Mouse (Mus musculus) olfactory bulb, adult 2 months (tissue): ENCODE measurements around the gene Otx2.

ENCODE experiments used
- CTCF ChIP-seq: fragments of 200-500 bp; IDR thresholded peaks from 2 replicates; pipeline ENCODE4 v1.5.1; 2012; ENCODE audit warnings: low read depth, mild to moderate bottlenecking, low read length, moderate library complexity; ENCODE audit not compliant: insufficient read depth
- POLR2A ChIP-seq: fragments of 200-500 bp; IDR thresholded peaks from 2 replicates; pipeline ENCODE4 v1.6.1; 2012; ENCODE audit warnings: mild to moderate bottlenecking, low read depth, low read length, moderate library complexity; ENCODE audit not compliant: insufficient read depth

GRCm38 (mm10) chr14:48717632-48718279, 44.1 kb upstream of the Otx2 start:
- TF ChIP-seq CTCF (no peak), POLR2A (no peak)
